Mouse (Mus musculus): ENCODE data around the gene Golim4.
A peak's percentile ranks its signal among the peaks of the same experiment; 100 is the strongest.
"Not testable (repeated sequence)": the region's sequence is repeated elsewhere in the genome, so short reads cannot be mapped to it uniquely, and the experiment has no call there.

The Golim4 gene

GRCm38 (mm10) chr3:75956551-75957302 is at the start of gene Golim4:
Gene Golim4 (minus strand): TSS chr3:75956949.
- peak; percentile 92 to 94 for DNase-seq (ENCODE audit: low spot score in 2 of 2)

GRCm38 (mm10) chr3:76005621-76006020 is 48.9 kb upstream of the Golim4 start:
- DNase-seq (ENCODE audit: low spot score in 2 of 2) = no peak

- peak; percentile 14 to 68 for DNase-seq (ENCODE audit: low spot score in 2 of 2)
Measured at GRCm38 (mm10) chr3:76001156-76001555, 44.4 kb upstream of the Golim4 start.

- no peak for DNase-seq (ENCODE audit: low spot score in 2 of 2)
Measured at GRCm38 (mm10) chr3:76000481-76000880, 43.7 kb upstream of the Golim4 start.

- DNase-seq (ENCODE audit: low spot score in 2 of 2) = peak in 1 of 2 experiments; percentile 6
Measured at GRCm38 (mm10) chr3:75981031-75981750, 24.4 kb upstream of the Golim4 start.

- not testable (repeated sequence) for DNase-seq (ENCODE audit: low spot score in 2 of 2)
Measured at GRCm38 (mm10) chr3:75962784-75963772, 6.3 kb upstream of the Golim4 start.

- DNase-seq (ENCODE audit: low spot score in 2 of 2) = peak; percentile 36
Measured at GRCm38 (mm10) chr3:75955661-75956491, 873 bp downstream of the Golim4 start.

- DNase-seq (ENCODE audit: low spot score in 2 of 2) = no peak
Measured at GRCm38 (mm10) chr3:75954185-75954584, 2.6 kb downstream of the Golim4 start.

GRCm38 (mm10) chr3:75952328-75953060 is 4.3 kb downstream of the Golim4 start:
- DNase-seq (ENCODE audit: low spot score in 2 of 2) = no peak

- DNase-seq (ENCODE audit: low spot score in 2 of 2) = no peak
Measured at GRCm38 (mm10) chr3:75950897-75951296, 5.9 kb downstream of the Golim4 start.

GRCm38 (mm10) chr3:75949358-75949757 is 7.4 kb downstream of the Golim4 start:
- no peak for DNase-seq (ENCODE audit: low spot score in 2 of 2)

- DNase-seq (ENCODE audit: low spot score in 2 of 2) = no peak
Measured at GRCm38 (mm10) chr3:75948541-75949095, 8.1 kb downstream of the Golim4 start.

GRCm38 (mm10) chr3:75948003-75948402 is 8.7 kb downstream of the Golim4 start:
- no peak for DNase-seq (ENCODE audit: low spot score in 2 of 2)

GRCm38 (mm10) chr3:75942303-75943060 is 14.3 kb downstream of the Golim4 start:
- DNase-seq (ENCODE audit: low spot score in 2 of 2) = peak; percentile 27 to 40

GRCm38 (mm10) chr3:75941864-75942263 is 14.9 kb downstream of the Golim4 start:
- DNase-seq (ENCODE audit: low spot score in 2 of 2) = no peak

GRCm38 (mm10) chr3:75936152-75936551 is 20.6 kb downstream of the Golim4 start:
- DNase-seq (ENCODE audit: low spot score in 2 of 2) = no peak

- no peak for DNase-seq (ENCODE audit: low spot score in 2 of 2)
Measured at GRCm38 (mm10) chr3:75930659-75931225, 26.0 kb downstream of the Golim4 start.

- DNase-seq (ENCODE audit: low spot score in 2 of 2) = no peak
Measured at GRCm38 (mm10) chr3:75929926-75930548, 26.7 kb downstream of the Golim4 start.
